15 mouse cellular contexts compared by ENCODE assay signal in the genomic region with DNA sequence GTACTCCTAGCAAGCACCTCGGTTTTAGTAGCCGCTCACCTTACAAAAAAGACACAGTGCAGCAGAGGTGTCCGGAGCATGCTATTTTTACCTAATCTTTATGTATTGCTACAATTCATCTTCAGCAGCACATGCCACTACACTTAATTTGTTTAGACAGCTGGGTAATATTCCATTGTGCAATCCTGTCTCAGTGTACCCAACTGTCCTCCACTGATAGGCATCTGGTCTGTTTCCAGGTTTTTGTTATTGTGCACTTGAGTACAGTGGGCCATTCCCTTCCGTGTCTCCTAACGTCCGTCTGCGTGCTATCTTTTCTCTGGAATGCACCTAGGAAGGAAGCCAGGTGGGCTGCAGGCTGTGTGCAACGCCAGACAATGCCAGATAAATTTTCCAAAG. TPM values are rescaled to one million over a fixed set of nuclear protein-coding genes. Genes with fewer than 3 reads are reported as not detected.
A peak's percentile ranks its signal among the peaks of the same experiment; 100 is the strongest.
DNase-seq lines count a peak whose midpoint lies in the region; ATAC-seq and TF ChIP-seq lines count a peak whose summit lies in the region.
"Had no signal": no experiment of that assay in that cellular context is flagged by ENCODE, and none has a peak within 500 bp of the region (broad histone marks: within the 10 kb centered on the region; RNA-seq: fewer than 3 reads in every experiment).

No protein-coding gene starts in this region.

- no peak for DNase-seq in forebrain, embryonic 11.5 days (ENCODE audit: low spot score)
- no peak for DNase-seq in forebrain, postnatal 0 days
- DNase-seq in lung, postnatal 14 days = no peak
- DNase-seq in ovary, postnatal 10 days (ENCODE audit: low spot score) = no peak
- DNase-seq in ovary, postnatal 14 days (ENCODE audit: low spot score) = no peak
- DNase-seq: cerebellum, adult 18-20 months; gastrocnemius, postnatal 36 days; kidney, postnatal 36 days; lung, embryonic 14.5 days; thymus, adult 18-20 months had no signal

- H3K9me3 ChIP-seq in forebrain, embryonic 11.5 days (ENCODE audit: control insufficient read depth, low read length) = no peaks in the 10 kb centered on the region
- no peaks in the 10 kb centered on the region for H3K9me3 ChIP-seq in forebrain, postnatal 0 days (ENCODE audit: low read length)
- H3K9me3 ChIP-seq in lung, embryonic 16.5 days (ENCODE audit: control insufficient read depth, low read length) = no peaks in the 10 kb centered on the region
- H3K9me3 ChIP-seq in intestine, postnatal 0 days (ENCODE audit: control insufficient read depth) = no peaks in the 10 kb centered on the region
- H3K9me3 ChIP-seq: midbrain, embryonic 10.5 days had no signal

- H3K4me1 ChIP-seq in forebrain, embryonic 11.5 days (replicated peaks; ENCODE audit: control insufficient read depth, insufficient read depth, low read length) = peaks cover 26% of the 10 kb centered on the region
- H3K4me1 ChIP-seq in forebrain, postnatal 0 days (ENCODE audit: insufficient read depth) = peaks cover 4% of the 10 kb centered on the region; the same call in 1 of the 2 replicates
- H3K4me1 ChIP-seq in lung, embryonic 16.5 days (replicated peaks; ENCODE audit: control insufficient read depth, insufficient read depth, low read length) = peaks cover 40% of the 10 kb centered on the region
- peaks cover 23% of the 10 kb centered on the region for H3K4me1 ChIP-seq in intestine, postnatal 0 days (replicated peaks; ENCODE audit: control insufficient read depth, insufficient read depth, low read length)
- peaks cover 62% of the 10 kb centered on the region for H3K4me1 ChIP-seq in small intestine, adult 2 months (ENCODE audit: control insufficient read depth, insufficient read depth, insufficient read length, low read length)

- H3K27me3 ChIP-seq in forebrain, embryonic 11.5 days (ENCODE audit: control insufficient read depth, insufficient read depth, low read length) = no peaks in the 10 kb centered on the region
- no peaks in the 10 kb centered on the region for H3K27me3 ChIP-seq in forebrain, postnatal 0 days (ENCODE audit: insufficient read depth, low read length)
- no peaks in the 10 kb centered on the region for H3K27me3 ChIP-seq in lung, embryonic 16.5 days (ENCODE audit: control insufficient read depth, insufficient read depth, low read depth, low read length)
- no peaks in the 10 kb centered on the region for H3K27me3 ChIP-seq in intestine, postnatal 0 days (replicated peaks; ENCODE audit: control insufficient read depth, insufficient read depth, low read length)
- H3K27me3 ChIP-seq in small intestine, adult 2 months (ENCODE audit: control insufficient read depth, insufficient read depth, low read length) = no peaks in the 10 kb centered on the region

- no peak overlapping the region for H3K4me3 ChIP-seq in forebrain, embryonic 11.5 days (ENCODE audit: low read depth, low read length)
- no peak overlapping the region for H3K4me3 ChIP-seq in forebrain, postnatal 0 days (ENCODE audit: low read depth, low read length)
- no peak overlapping the region for H3K4me3 ChIP-seq in lung, embryonic 16.5 days (ENCODE audit: low read length)
- H3K4me3 ChIP-seq in intestine, postnatal 0 days (ENCODE audit: low read depth, low read length) = no peak overlapping the region
- H3K4me3 ChIP-seq in small intestine, adult 2 months (ENCODE audit: low read depth, low read length) = no peak overlapping the region
- H3K4me3 ChIP-seq: midbrain, embryonic 10.5 days had no signal

- no peak overlapping the region for H3K9ac ChIP-seq in forebrain, embryonic 11.5 days (ENCODE audit: low read length)
- H3K9ac ChIP-seq in forebrain, postnatal 0 days = no peak overlapping the region
- H3K9ac ChIP-seq in lung, embryonic 16.5 days (ENCODE audit: low read length) = no peak overlapping the region
- no peak overlapping the region for H3K9ac ChIP-seq in intestine, postnatal 0 days (ENCODE audit: low read depth, low read length)
- H3K9ac ChIP-seq: lung, embryonic 14.5 days had no signal

- TF ChIP-seq CTCF in forebrain, postnatal 0 days (IDR thresholded peaks at IDR 0.05; ENCODE audit: low read depth) = no peak
- no peak for TF ChIP-seq CTCF in intestine, postnatal 0 days (IDR thresholded peaks at IDR 0.05; ENCODE audit: low read depth)
- no peak for TF ChIP-seq CTCF in small intestine, adult 2 months (IDR thresholded peaks at IDR 0.05; ENCODE audit: extremely low read depth, insufficient read length, insufficient replicate concordance, low read depth, low read length)

- no peak overlapping the region for H3K4me2 ChIP-seq in forebrain, embryonic 11.5 days (ENCODE audit: low read depth, low read length, severe bottlenecking)
- H3K4me2 ChIP-seq in forebrain, postnatal 0 days (ENCODE audit: low read depth) = no peak overlapping the region
- no peak overlapping the region for H3K4me2 ChIP-seq in lung, embryonic 16.5 days (ENCODE audit: low read depth, low read length)
- peak overlapping the region; percentile 7; the same call in 1 of the 2 replicates for H3K4me2 ChIP-seq in intestine, postnatal 0 days (replicated peaks; ENCODE audit: low read depth)
- H3K4me2 ChIP-seq: lung, embryonic 14.5 days had no signal

- no peak for ATAC-seq in forebrain, embryonic 11.5 days (replicated peaks; ENCODE audit: low FRiP score)
- ATAC-seq in forebrain, postnatal 0 days = no peak
- ATAC-seq in lung, embryonic 16.5 days (ENCODE audit: low read depth) = 0 out of 2 replicates have a peak, but pooled peaks have one; percentile 7
- no peak for ATAC-seq in intestine, postnatal 0 days
- ATAC-seq: inflammation-experienced regulatory T-cells, adult 6 months had no signal

- no peaks in the 10 kb centered on the region; the same call in 1 of the 2 replicates for H3K36me3 ChIP-seq in forebrain, embryonic 11.5 days (ENCODE audit: control insufficient read depth, insufficient read depth, low read length)
- H3K36me3 ChIP-seq in forebrain, postnatal 0 days (ENCODE audit: insufficient read depth) = no peaks in the 10 kb centered on the region
- H3K36me3 ChIP-seq in lung, embryonic 16.5 days (ENCODE audit: control insufficient read depth, insufficient read depth, low read length) = no peaks in the 10 kb centered on the region
- H3K36me3 ChIP-seq in intestine, postnatal 0 days (ENCODE audit: control insufficient read depth, insufficient read depth) = no peaks in the 10 kb centered on the region
- no peaks in the 10 kb centered on the region for H3K36me3 ChIP-seq in small intestine, adult 2 months (ENCODE audit: control insufficient read depth, insufficient read depth, low read length)

- TF ChIP-seq POLR2A in small intestine, adult 2 months (IDR thresholded peaks at IDR 0.05; ENCODE audit: low read depth, low read length) = no peak

- 74% methylated on average over 8 of the region's 8 CpGs for WGBS in forebrain, embryonic 11.5 days
- 48% methylated on average over 8 of the region's 8 CpGs for WGBS in forebrain, postnatal 0 days
- 24% methylated on average over 8 of the region's 8 CpGs for WGBS in lung, embryonic 16.5 days
- 16% methylated on average over 8 of the region's 8 CpGs for WGBS in intestine, postnatal 0 days
- WGBS in small intestine, adult 2 months = 23% methylated on average over 8 of the region's 8 CpGs

- H3K27ac ChIP-seq in forebrain, embryonic 11.5 days (ENCODE audit: low read depth, low read length) = peak overlapping the region; percentile 1; the same call in 1 of the 2 replicates
- H3K27ac ChIP-seq in forebrain, postnatal 0 days (ENCODE audit: low read depth, low read length) = no peak overlapping the region
- H3K27ac ChIP-seq in lung, embryonic 16.5 days (ENCODE audit: low read length) = no peak overlapping the region
- peak overlapping the region; percentile 35; the same call in 1 of the 2 replicates for H3K27ac ChIP-seq in intestine, postnatal 0 days (ENCODE audit: low read depth, low read length)
- peak overlapping the region; percentile 23 for H3K27ac ChIP-seq in small intestine, adult 2 months (ENCODE audit: insufficient read depth, low read depth, low read length)

RNA-seq across cellular contexts. Expression of a gene that starts 30.3 kb away (rescaled TPM):
- 22.5 and 27.7 TPM in 2 replicates for polyA plus RNA-seq in forebrain, embryonic 11.5 days (2014; fragmentation: Nextera tagmentation; extraction: Ambion mirVana)
- 31.3 and 31.5 TPM in 2 replicates for total RNA-seq in forebrain, postnatal 0 days (2014; rRNA removed)
- polyA plus RNA-seq in forebrain, postnatal 0 days (2015; fragmentation: Nextera tagmentation; extraction: Ambion mirVana) = 12.4 and 14.6 TPM in 2 replicates
- 18.8 and 20.2 TPM in 2 replicates for polyA plus RNA-seq in lung, embryonic 16.5 days (2015; fragmentation: Nextera tagmentation; extraction: Ambion mirVana)
- polyA plus RNA-seq in intestine, postnatal 0 days (2015; fragmentation: Nextera tagmentation; extraction: Ambion mirVana) = 11.7 and 14.4 TPM in 2 replicates
- 10.2 and 11.7 TPM in 2 replicates for polyA plus RNA-seq in small intestine, adult 2 months (2012; rRNA removed)

Comparison
In these comparisons a context has a peak if more than half of its experiments do, and no peak if none do; other contexts are left out.
1. H3K27ac ChIP-seq: peak in forebrain, embryonic 11.5 days (single experiment), intestine, postnatal 0 days (single experiment) and small intestine, adult 2 months (single experiment); none in forebrain, postnatal 0 days (single experiment) and lung, embryonic 16.5 days (single experiment).